Mouse (Mus musculus) sigmoid colon, adult 10 weeks (tissue): ENCODE measurements around the gene Gm29106. TPM values are rescaled to one million over a fixed set of nuclear protein-coding genes. Genes with fewer than 3 reads are reported as not detected.

ENCODE experiments used
- polyA plus RNA-seq: library from polyadenylated mRNA; stranded (reverse); fragments of 350-450 nt; fragmentation: Illumina TruSeq; extraction: RNeasy Lipid Tissue Mini Kit (QIAGEN cat#74804); gene quantifications from one replicate; pipeline ENCODE4 v1.2.3, GENCODE M21; 2014; ENCODE audit warnings: low read depth, low replicate concordance

Gm29106 gene
- polyA plus RNA-seq = not detected

DNA sequence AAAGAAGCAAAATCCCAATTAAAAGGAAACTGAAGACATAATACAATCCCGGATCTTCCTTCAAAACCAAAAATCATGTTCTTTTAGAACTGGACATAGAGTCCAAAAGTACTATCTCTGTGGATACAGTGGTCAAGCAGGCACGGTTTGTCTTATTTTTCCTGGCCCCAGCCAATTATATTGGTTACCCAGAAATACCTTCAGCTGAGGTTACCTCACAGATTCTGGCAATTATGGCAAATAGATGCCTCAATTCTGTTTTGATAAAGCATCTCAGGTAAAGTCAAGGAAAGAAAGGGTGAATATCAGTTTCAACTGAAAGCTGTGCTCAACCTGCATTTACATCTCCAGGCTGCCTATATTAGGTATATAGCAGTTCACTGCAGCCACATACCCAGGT lies at the start of gene Gm29106:
TSS of gene Gm29106 (plus strand) at position 301 of the 400 bp plus-strand sequence.

Other genes with a start within 250 kb of the Gm29106 start
- gene Gm28168, start 248.5 kb upstream of the Gm29106 start, polyA plus RNA-seq = not detected
- not detected for gene Gm7145, start 210.6 kb upstream of the Gm29106 start, polyA plus RNA-seq
- gene Tsn, start 135.2 kb downstream of the Gm29106 start, polyA plus RNA-seq = 74.8 TPM
- 84.9 TPM for gene Nifk, start 145.3 kb downstream of the Gm29106 start, polyA plus RNA-seq
- 25.6 TPM for gene Clasp1, start 212.5 kb downstream of the Gm29106 start, polyA plus RNA-seq